Mouse (Mus musculus): Measurements from ENCODE around the gene Mc3r.

Gene Mc3r

GRCm38 (mm10) chr2:172298542-172298941 is 50.2 kb downstream of the Mc3r start:
- no peak for DNase-seq (ENCODE audit: low read depth)

DNA sequence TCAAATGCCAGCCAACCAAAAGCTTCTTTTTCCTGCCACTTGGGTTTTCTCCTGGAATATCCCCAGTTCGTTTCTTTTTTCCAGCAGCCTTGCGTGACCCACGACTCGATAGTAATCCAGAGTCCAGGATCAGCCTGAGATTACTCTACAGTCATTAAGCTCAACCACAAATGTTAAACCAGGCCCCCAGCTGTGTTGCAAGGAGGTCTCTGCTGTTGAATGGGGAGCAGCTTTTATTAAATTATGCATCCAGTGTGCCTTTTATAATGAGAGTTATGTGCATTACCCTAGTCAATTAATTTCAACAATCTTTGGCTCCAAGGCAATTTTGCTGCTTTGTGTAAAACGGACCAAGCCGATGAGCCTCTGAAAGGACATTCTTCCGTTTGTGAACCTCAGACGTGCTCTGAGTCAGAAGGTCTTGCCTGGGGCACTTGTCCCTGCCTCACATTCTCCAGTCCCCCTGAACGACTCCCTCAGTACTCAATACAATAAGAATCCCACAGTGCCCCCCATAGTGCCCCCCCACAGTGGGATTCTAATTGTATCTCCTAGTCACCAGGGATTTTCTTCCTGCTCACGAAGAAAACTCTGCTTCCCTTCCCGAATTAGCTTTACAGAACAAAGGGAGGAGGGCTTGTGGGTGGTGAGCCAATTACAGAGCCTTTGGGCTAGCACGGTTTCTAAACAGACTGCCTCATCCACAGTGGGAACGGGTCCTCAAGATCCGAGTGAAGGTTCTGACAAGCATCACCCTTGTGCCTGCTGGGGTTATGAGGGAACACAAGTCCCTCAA is 51.0 kb downstream of the Mc3r start:
- DNase-seq (ENCODE audit: low read depth): no peak
